Mouse (Mus musculus) forebrain, embryonic 16.5 days (tissue): Measurements from ENCODE around the gene Gga1. TPM values are rescaled to one million over a fixed set of nuclear protein-coding genes. Genes with fewer than 3 reads are reported as not detected.

Experiments
- ATAC-seq: fragments of 200-750 bp; cut with Nextera tagmentation; 2 replicates; pipeline ENCODE4 v1.8.0; 2017; ENCODE audit warnings: mild to moderate bottlenecking, moderate library complexity
- H3K27ac ChIP-seq: fragments of 300-500 bp; sonication (generic); 2 replicates; pipeline ENCODE4 v1.5.1; 2014; ENCODE audit warnings: low read length, control low read depth
- H3K27me3 ChIP-seq: fragments of 300-500 bp; sonication (generic); replicated peaks from 2 replicates; pipeline ENCODE4 v1.6.1; 2014; ENCODE audit warnings: low read length; ENCODE audit not compliant: control insufficient read depth, insufficient read depth
- H3K36me3 ChIP-seq: fragments of 300-500 bp; sonication (generic); 2 replicates; pipeline ENCODE4 v1.6.1; 2014; ENCODE audit not compliant: control insufficient read depth, insufficient read depth
- H3K4me1 ChIP-seq: fragments of 300-500 bp; sonication (generic); replicated peaks from 2 replicates; pipeline ENCODE4 v1.6.1; 2014; ENCODE audit warnings: low read length; ENCODE audit not compliant: control insufficient read depth, insufficient read depth
- H3K4me2 ChIP-seq: fragments of 300-500 bp; sonication (generic); 2 replicates; pipeline ENCODE4 v1.6.1; 2014; ENCODE audit warnings: mild to moderate bottlenecking, low read length, control low read depth
- H3K4me3 ChIP-seq: fragments of 300-500 bp; sonication (generic); replicated peaks from 2 replicates; pipeline ENCODE4 v1.5.1; 2014; ENCODE audit warnings: mild to moderate bottlenecking, low read length, control low read depth
- H3K9ac ChIP-seq: fragments of 300-500 bp; sonication (generic); replicated peaks from 2 replicates; pipeline ENCODE4 v1.6.1; 2014; ENCODE audit warnings: low read depth, low read length, control low read depth
- H3K9me3 ChIP-seq: fragments of 300-500 bp; sonication (generic); 2 replicates; pipeline ENCODE4 v1.6.1; 2016; ENCODE audit warnings: low read length; ENCODE audit not compliant: control insufficient read depth
- WGBS: fragments of 180-500 bp; shearing (Covaris S2); extraction: QIAGEN DNeasy Blood & Tissue Kit; methylation state at CpG from one replicate; pipeline ENCODE4 v1.1.7; 2014; 5-methylcytosine and 5-hydroxymethylcytosine counted together
- polyA plus RNA-seq: library from polyadenylated mRNA; unstranded; fragments of >200 nt; fragmentation: Nextera tagmentation; extraction: Ambion mirVana; gene quantifications from 2 replicates; pipeline ENCODE4 v1.2.1, GENCODE M21; 2015

The Gga1 gene
- polyA plus RNA-seq, 1 experiment from 2014 or later: 67.4 TPM

DNA sequence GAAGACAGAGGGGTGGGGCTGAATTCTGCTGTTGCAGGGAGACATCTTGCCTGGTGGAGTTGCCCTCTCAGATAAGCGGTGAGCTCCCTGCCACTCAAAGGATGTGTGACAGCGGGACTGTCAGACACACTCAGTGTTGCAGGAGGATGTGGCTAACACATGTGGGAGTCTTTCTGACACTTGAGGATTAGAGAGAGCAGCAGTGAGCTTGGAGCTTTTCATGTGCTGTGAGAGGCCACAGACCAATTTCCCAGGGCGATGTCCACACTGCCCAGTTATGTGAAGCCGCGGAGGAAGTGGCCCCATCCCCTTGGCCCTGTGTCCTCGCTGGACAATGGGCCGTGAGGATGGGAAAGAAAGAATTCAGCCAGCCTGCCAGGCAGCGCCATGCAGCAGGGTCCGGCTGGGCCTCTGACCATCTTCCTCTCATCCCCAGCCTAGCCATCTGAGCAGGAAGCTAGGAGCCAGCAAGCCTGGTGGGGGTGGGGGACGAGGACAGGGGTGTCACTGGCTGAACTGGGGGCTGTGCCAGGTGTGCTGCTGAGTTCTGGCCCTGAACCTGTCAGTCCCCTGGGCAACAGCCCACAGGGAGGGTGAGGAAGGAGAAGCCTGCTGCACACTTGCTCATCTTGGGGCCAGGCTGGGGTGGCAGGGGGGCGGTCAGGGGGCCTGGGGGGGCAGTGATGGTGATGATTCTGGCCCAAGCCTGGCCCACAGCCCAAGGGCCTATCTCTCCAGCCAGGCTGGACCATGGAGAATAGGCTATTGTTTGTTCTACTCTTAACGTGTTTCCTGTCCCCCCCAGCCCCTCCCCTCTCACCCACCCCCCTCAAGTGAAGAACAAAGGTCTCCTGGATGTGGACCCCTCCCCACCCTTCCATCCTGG lies 41.5 kb upstream of the Gga1 start:
- Histone ChIP-seq H3K9ac (no peak overlapping the region), H3K4me2 (no peak overlapping the region), H3K4me3 (no peak overlapping the region), H3K9me3 (no peaks in the 10 kb centered on the region), H3K36me3 (no peaks in the 10 kb centered on the region), H3K4me1 (peaks cover 31% of the 10 kb centered on the region), H3K27me3 (no peaks in the 10 kb centered on the region), H3K27ac (peak overlapping the region; percentile 53)
- WGBS: 17% methylated on average over 12 of the region's 12 CpGs
- ATAC-seq: no peak

DNA sequence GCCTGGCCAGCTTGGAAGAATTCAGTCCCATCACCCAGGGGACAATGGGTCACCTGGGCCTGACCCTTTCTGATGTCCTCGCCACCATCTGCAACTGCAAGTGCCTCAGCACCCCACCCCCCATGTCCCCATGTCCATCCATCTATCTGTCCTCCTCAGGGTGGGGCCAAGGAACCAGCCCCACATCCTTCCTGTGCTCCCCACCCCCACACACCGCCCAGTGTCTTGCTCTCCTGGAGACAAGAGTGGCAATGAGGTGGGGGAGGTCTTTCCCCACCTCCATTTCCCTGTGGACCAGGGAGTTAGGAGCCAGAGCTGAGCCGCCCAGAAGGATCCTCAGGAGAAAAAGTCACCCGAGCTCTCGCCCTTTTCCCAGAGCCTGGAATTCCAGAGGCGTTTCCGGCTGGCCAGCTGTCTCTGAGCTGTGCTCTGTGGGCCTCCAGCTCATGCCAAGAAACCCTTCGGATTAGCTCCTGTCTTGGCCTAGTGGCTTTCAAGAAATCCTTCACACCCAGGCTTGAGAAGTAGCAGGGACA lies 40.8 kb upstream of the Gga1 start:
- Histone ChIP-seq H3K27ac (peak overlapping the region; percentile 37; the same call in 1 of the 2 replicates), H3K4me3 (no peak overlapping the region), H3K4me1 (peaks cover 37% of the 10 kb centered on the region), H3K9me3 (no peaks in the 10 kb centered on the region), H3K36me3 (no peaks in the 10 kb centered on the region), H3K4me2 (no peak overlapping the region), H3K27me3 (peaks cover 2% of the 10 kb centered on the region; the same call in 1 of the 2 replicates), H3K9ac (no peak overlapping the region)
- 47% methylated on average over 8 of the region's 8 CpGs for whole genome bisulfite sequencing
- no peak for ATAC-seq

GRCm38 (mm10) chr15:78839744-78840143 lies 37.2 kb upstream of the Gga1 start:
- peak overlapping the region; percentile 31; the same call in 1 of the 2 replicates for H3K9ac ChIP-seq
- WGBS: 0% methylated on average over 2 of the region's 2 CpGs
- H3K36me3 ChIP-seq: no peaks in the 10 kb centered on the region
- H3K4me3 ChIP-seq: no peak overlapping the region
- no peak overlapping the region for H3K4me2 ChIP-seq
- peak; percentile 75 for ATAC-seq
- peaks cover 33% of the 10 kb centered on the region for H3K4me1 ChIP-seq
- H3K27me3 ChIP-seq: peaks cover 22% of the 10 kb centered on the region
- H3K9me3 ChIP-seq: no peaks in the 10 kb centered on the region
- H3K27ac ChIP-seq: peak overlapping the region; percentile 48; the same call in 1 of the 2 replicates

GRCm38 (mm10) chr15:78840241-78840640 lies 36.7 kb upstream of the Gga1 start:
- no peak overlapping the region for H3K27ac ChIP-seq
- no peaks in the 10 kb centered on the region for H3K9me3 ChIP-seq
- peaks cover 34% of the 10 kb centered on the region for H3K4me1 ChIP-seq
- H3K27me3 ChIP-seq: peaks cover 23% of the 10 kb centered on the region
- no peak overlapping the region for H3K9ac ChIP-seq
- WGBS: 54% methylated on average over 3 of the region's 3 CpGs
- H3K4me3 ChIP-seq: no peak overlapping the region
- H3K4me2 ChIP-seq: no peak overlapping the region
- H3K36me3 ChIP-seq: no peaks in the 10 kb centered on the region
- no peak for ATAC-seq

DNA sequence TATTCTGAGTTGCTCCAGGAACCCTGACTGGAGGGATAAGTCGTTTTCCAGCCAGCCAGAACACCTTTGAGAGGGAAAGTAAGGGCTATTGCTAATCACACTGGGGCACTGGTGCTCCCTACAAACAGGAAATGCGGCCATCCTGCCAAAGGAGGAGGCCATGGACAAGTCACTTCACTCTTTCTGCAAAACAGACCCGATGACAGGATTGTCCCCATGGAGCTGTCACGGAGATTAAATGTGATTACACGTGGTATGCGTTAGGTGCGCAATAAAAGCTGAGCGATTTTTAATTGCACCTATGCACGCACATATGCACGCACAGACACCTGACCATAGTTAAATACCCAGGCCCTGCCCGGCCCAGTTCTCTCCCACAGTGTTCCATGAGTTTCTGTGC lies 36.2 kb upstream of the Gga1 start:
- Histone ChIP-seq H3K27me3 (peaks cover 23% of the 10 kb centered on the region), H3K9me3 (no peaks in the 10 kb centered on the region), H3K4me2 (no peak overlapping the region), H3K9ac (no peak overlapping the region), H3K4me3 (no peak overlapping the region), H3K4me1 (peaks cover 31% of the 10 kb centered on the region), H3K27ac (no peak overlapping the region), H3K36me3 (no peaks in the 10 kb centered on the region)
- ATAC-seq: no peak
- 57% methylated on average over 11 of the region's 11 CpGs for WGBS

DNA sequence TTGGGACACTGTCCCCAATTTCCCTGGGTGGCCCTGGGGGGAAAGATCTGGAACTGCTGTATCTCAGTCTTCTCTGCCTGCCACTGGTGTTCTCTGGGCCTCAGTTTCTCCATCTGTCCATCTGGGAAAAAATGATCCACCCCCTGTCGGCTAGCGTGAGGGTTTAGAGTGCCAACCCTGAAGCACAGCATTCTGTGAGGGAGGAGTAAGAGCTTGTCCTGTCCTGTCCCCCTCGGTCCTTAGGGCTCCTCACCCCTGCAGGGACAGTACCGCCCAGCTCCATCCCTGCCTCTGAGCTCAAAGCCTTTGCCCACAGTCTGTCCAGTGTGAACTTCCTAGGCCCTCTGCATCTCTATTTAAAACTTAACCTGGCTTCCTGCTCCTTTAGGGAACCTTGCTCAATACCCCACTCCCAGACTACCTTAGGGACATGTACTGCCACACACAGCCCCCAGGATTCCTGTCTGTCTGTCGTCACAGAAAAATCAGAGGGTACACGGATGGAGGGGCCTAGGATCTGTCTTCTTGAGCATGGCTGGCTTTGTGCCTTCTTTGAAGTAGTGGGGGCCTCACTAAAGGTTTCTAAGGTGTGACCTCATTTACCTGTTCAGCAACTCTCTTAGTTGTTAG lies 35.7 kb upstream of the Gga1 start:
- peaks cover 30% of the 10 kb centered on the region for H3K4me1 ChIP-seq
- no peak overlapping the region for H3K4me2 ChIP-seq
- no peak overlapping the region for H3K4me3 ChIP-seq
- 51% methylated on average over 6 of the region's 6 CpGs for WGBS
- ATAC-seq: no peak
- peaks cover 23% of the 10 kb centered on the region for H3K27me3 ChIP-seq
- H3K27ac ChIP-seq: no peak overlapping the region
- H3K9me3 ChIP-seq: no peaks in the 10 kb centered on the region
- H3K36me3 ChIP-seq: no peaks in the 10 kb centered on the region
- H3K9ac ChIP-seq: no peak overlapping the region

GRCm38 (mm10) chr15:78842371-78843163 lies 34.4 kb upstream of the Gga1 start, which contains the start of gene Cdc42ep1:
Cdc42ep1 (plus strand) TSS chr15:78842624.
- ATAC-seq: peak; percentile 57
- no peaks in the 10 kb centered on the region for H3K9me3 ChIP-seq
- peak within 1 kb of the TSS; percentile 82 for H3K4me2 ChIP-seq
- peak within 1 kb of the TSS; percentile 48; the same call in 1 of the 2 replicates for H3K27ac ChIP-seq
- H3K4me1 ChIP-seq: peaks cover 30% of the 10 kb centered on the region
- no peaks in the 10 kb centered on the region for H3K36me3 ChIP-seq
- under 1% methylated on average over 77 of the region's 86 CpGs for WGBS
- H3K27me3 ChIP-seq: peaks cover 23% of the 10 kb centered on the region
- peak within 1 kb of the TSS; percentile 59 for H3K9ac ChIP-seq
- H3K4me3 ChIP-seq: peak within 1 kb of the TSS; percentile 50

DNA sequence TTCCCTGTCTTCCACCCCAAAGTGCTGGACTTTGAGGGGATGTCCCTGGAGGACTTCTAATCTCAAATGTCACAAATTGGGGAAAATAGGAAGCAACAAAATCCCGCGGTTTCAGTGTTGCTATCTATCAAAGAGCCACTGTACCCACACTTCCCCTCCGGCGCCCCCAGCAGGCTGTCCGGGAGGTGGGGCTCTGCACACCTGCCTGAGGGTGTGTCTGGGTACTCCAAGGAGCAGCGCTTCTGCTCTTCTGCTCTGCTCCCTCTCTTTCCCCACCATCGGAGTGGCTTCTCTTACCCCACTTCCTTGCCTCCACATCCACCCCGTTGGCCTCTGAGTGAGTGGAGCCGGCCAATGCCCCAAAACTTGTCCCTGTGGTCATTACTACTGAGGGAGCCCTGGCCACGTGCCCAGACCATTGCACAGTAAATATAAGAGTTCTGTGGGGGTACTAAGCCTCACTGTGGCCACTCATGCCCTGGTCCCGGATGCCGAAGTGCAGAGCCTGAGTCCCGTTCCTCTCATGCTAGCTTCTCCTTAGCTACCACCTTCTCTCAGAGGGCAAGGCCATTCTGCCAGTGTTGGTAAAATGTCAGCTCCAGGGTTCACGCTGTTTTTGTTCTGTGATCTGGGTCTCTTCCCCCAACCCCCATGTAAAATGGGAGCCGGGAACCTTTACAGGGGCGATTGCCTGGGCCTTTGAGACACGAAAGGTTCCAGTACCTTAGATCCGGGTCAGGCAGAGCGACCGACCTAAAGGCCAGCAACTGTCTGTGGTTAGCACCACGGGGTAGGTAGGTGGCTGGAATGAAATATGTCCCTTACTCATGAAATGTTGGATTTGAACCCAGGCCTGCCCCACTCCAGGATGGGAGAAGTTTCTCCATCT lies 33.2 kb upstream of the Gga1 start:
- Histone ChIP-seq H3K27me3 (peaks cover 23% of the 10 kb centered on the region), H3K9ac (no peak overlapping the region), H3K9me3 (no peaks in the 10 kb centered on the region), H3K4me1 (peaks cover 30% of the 10 kb centered on the region), H3K27ac (no peak overlapping the region), H3K4me3 (peak overlapping the region; percentile 50), H3K36me3 (no peaks in the 10 kb centered on the region), H3K4me2 (peak overlapping the region; percentile 82; the same call in 1 of the 2 replicates)
- no peak for ATAC-seq
- WGBS: 45% methylated on average over 21 of the region's 21 CpGs
